Mouse (Mus musculus) lung, embryonic 14.5 days (tissue): ENCODE measurements around the gene Tagln. TPM values are rescaled to one million over a fixed set of nuclear protein-coding genes. Genes with fewer than 3 reads are reported as not detected.

Source experiments
- ATAC-seq: fragments of 200-750 bp; cut with Nextera tagmentation; 2 replicates; pipeline ENCODE4 v1.8.0; 2017; ENCODE audit warnings: mild to moderate bottlenecking, moderate TSS enrichment, moderate library complexity; ENCODE audit not compliant: insufficient read depth
- DNase-seq: peaks from one replicate; pipeline ENCODE4 v3.0.0-alpha.2; 2015
- H3K27ac ChIP-seq: fragments of 300-500 bp; sonication (generic); 2 replicates; pipeline ENCODE4 v1.5.1; 2014; ENCODE audit warnings: low read depth, mild to moderate bottlenecking, moderate library complexity
- H3K27me3 ChIP-seq: fragments of 300-500 bp; sonication (generic); 2 replicates; pipeline ENCODE4 v1.6.1; 2014; ENCODE audit warnings: low read length, control low read depth; ENCODE audit not compliant: insufficient read depth
- H3K36me3 ChIP-seq: fragments of 300-500 bp; sonication (generic); 2 replicates; pipeline ENCODE4 v1.6.1; 2014; ENCODE audit warnings: control low read depth; ENCODE audit not compliant: insufficient read depth
- H3K4me1 ChIP-seq: fragments of 300-500 bp; sonication (generic); 2 replicates; pipeline ENCODE4 v1.6.1; 2014; ENCODE audit warnings: antibody characterized with exemption, control low read depth; ENCODE audit not compliant: insufficient read depth
- H3K4me2 ChIP-seq: fragments of 300-500 bp; sonication (generic); 2 replicates; pipeline ENCODE4 v1.6.1; 2014; ENCODE audit warnings: mild to moderate bottlenecking
- H3K4me3 ChIP-seq: fragments of 300-500 bp; sonication (generic); 2 replicates; pipeline ENCODE4 v1.5.1; 2014; ENCODE audit warnings: low read depth, low read length
- H3K9ac ChIP-seq: fragments of 300-500 bp; sonication (generic); 2 replicates; pipeline ENCODE4 v1.6.1; 2014
- H3K9me3 ChIP-seq: fragments of 300-500 bp; sonication (generic); 2 replicates; pipeline ENCODE4 v1.6.1; 2016; ENCODE audit warnings: low read depth, low read length, control low read depth
- CTCF ChIP-seq: IDR thresholded peaks from 2 replicates; pipeline ENCODE4 v1.5.1; 2016; ENCODE audit warnings: antibody characterized with exemption, low read depth
- WGBS: fragments of 180-500 bp; shearing (Covaris S2); extraction: QIAGEN DNeasy Blood & Tissue Kit; methylation state at CpG from one replicate; pipeline ENCODE4 v1.1.7; 2014; 5-methylcytosine and 5-hydroxymethylcytosine counted together
- polyA plus RNA-seq: library from polyadenylated mRNA; unstranded; fragments of >200 nt; fragmentation: Nextera tagmentation; extraction: Ambion mirVana; gene quantifications from 2 replicates; pipeline ENCODE4 v1.2.1, GENCODE M21; 2014

Tagln gene
- polyA plus RNA-seq, 1 experiment from 2014 or later, result 150 TPM

DNA sequence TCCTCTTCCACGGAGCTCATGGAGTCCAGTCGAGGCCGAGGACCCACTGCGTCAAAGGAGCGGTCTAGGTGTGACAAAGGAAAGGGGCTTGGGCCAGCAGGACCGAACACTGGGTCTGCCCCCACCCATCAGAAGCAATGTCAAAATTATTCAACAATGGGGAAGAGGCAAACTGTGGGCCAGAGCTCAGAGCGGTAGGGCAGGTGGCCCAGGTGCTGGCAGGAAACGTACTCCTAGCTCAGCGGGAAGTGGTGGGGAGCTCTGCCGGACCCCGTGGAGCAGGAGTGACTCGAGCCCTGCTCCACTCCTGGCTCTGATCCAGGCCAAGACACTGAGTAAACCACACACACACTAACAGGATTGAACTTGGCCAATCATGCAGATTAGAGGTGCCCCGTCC, 9.9 kb upstream of the Tagln start:
- WGBS, result 81% methylated on average over 13 of the region's 13 CpGs
- peaks cover 91% of the 10 kb centered on the region for H3K36me3 ChIP-seq
- no peak overlapping the region for H3K27ac ChIP-seq
- DNase-seq (no peak), ATAC-seq (no peak)
- no peaks in the 10 kb centered on the region for H3K4me1 ChIP-seq
- no peak overlapping the region for H3K4me2 ChIP-seq
- H3K9me3 ChIP-seq, result no peaks in the 10 kb centered on the region
- no peak for TF ChIP-seq CTCF
- H3K4me3 ChIP-seq, result no peak overlapping the region
- H3K27me3 ChIP-seq, result no peaks in the 10 kb centered on the region
- no peak overlapping the region for H3K9ac ChIP-seq

DNA sequence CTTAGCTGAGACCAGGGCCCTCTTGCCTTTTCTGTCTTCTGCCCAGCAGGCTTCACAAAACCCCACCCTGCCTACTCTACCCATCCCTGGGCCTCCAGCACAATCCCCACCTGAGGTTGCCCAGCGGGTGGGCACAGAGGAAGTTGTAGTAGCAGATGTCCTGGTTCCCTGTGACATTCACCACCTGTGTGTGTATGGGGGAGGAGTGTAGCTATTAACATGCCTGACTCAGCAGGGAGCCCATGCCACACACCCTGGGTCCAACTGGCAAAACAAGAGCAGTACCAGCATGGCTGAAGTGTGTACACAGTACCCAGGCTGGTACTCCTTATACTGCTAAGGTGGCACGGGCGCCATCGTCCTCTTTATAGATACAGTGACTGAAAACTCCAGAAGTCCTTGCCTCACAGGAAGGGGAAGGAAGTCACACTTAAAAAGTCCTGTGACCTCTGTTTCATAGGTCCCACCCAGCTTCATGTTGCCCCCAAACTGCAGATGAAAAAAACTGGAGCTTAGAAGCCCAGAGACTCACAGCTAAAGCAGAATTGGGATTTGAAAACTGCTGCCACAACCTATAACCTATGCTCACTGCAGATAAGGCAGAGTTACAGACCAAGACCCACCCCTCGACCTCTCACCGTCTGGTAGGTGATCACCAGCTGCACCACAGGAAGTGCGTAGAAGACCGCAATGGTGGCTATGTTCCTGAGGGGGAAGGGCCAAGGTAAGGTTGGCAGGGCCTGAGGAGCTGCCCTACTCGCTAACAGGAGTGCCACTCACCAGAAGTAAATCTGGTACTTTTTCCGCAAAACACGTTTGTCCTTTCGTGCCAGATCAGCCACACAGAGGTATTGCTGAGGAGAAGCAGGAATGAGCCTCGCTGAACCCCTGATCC, 8.9 kb upstream of the Tagln start:
- Histone ChIP-seq H3K27me3 (no peaks in the 10 kb centered on the region), H3K27ac (no peak overlapping the region), H3K4me3 (no peak overlapping the region), H3K9me3 (no peaks in the 10 kb centered on the region), H3K36me3 (peaks cover 86% of the 10 kb centered on the region), H3K9ac (no peak overlapping the region), H3K4me1 (no peaks in the 10 kb centered on the region), H3K4me2 (no peak overlapping the region)
- WGBS, result 81% methylated on average over 13 of the region's 13 CpGs
- no peak for ATAC-seq
- no peak for DNase-seq
- TF ChIP-seq CTCF, result no peak

DNA sequence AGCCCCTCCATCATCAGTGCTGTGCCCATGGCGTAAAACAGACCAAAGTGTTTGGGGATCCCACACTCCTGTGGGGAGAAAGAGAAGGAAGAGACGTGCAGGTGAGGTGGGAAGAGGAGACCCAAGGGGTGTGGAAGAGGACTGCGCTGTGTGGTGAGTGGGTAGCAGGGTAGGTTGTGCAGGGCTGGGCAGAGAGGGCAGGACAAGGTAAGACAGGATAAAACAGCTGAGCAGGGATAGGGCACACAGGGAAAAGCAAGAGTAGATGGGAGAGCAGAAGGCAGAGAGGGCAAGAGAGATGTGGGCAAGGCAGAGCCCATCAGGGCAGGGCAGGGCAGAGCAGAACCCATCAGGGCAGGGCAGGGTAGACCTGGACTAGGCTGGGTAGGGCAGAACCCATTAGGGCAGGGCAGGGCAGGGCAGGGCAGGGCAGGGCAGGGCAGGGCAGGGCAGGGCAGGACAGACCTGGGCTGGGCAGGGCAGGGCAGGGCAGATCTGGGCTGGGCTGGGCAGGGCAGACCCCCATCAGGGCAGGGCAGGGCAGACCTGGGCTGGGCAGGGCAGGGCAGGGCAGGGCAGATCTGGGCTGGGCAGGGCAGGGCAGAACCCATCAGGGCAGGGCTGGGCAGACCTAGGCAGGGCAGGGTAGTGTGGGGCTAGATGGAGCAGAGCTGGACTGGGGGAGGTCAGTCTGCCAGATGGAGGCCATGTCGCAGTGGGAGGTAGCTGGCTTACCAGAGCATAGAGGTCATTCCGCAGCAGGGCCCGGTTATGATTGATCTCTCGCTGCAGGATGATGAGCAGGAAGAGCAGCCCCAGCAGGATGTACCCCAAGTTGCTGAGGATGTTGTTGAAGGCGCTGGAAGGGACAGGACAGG, 8.0 kb upstream of the Tagln start:
- ATAC-seq, result no peak

DNA sequence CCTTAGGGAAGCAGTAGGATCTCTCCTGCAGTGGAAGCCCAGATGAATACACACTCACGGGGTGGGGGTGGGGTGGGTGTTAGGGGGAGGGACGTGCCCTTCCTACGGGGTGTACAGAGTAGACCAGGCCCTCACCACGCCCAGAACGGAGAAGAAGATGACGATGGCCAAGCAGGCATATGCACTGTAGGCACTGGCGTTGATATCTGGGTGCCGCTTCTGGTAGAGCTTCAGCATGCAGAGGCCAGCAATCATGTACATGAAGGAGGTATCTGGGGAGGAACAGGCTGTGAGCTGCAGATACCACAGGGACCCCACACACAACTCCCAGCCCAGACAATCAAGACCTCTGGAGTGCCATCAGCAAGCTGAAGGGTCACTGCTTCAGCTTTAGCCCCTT, 7.1 kb upstream of the Tagln start:
- Histone ChIP-seq H3K27me3 (no peaks in the 10 kb centered on the region), H3K4me2 (no peak overlapping the region), H3K36me3 (peaks cover 84% of the 10 kb centered on the region), H3K4me3 (no peak overlapping the region), H3K9me3 (no peaks in the 10 kb centered on the region), H3K9ac (no peak overlapping the region), H3K4me1 (no peaks in the 10 kb centered on the region), H3K27ac (no peak overlapping the region)
- no peak for ATAC-seq
- WGBS, result 85% methylated on average over 8 of the region's 8 CpGs
- no peak for DNase-seq
- no peak for TF ChIP-seq CTCF

More for the DNA sequence above, 8.0 kb upstream of the Tagln start:
- Histone ChIP-seq H3K4me1 (no peaks in the 10 kb centered on the region), H3K36me3 (peaks cover 86% of the 10 kb centered on the region), H3K27ac (no peak overlapping the region), H3K4me2 (no peak overlapping the region), H3K4me3 (no peak overlapping the region), H3K9ac (no peak overlapping the region), H3K9me3 (no peaks in the 10 kb centered on the region), H3K27me3 (no peaks in the 10 kb centered on the region)
- WGBS, result 89% methylated on average over 8 of the region's 8 CpGs
- TF ChIP-seq CTCF, result no peak
- DNase-seq, result no peak

DNA sequence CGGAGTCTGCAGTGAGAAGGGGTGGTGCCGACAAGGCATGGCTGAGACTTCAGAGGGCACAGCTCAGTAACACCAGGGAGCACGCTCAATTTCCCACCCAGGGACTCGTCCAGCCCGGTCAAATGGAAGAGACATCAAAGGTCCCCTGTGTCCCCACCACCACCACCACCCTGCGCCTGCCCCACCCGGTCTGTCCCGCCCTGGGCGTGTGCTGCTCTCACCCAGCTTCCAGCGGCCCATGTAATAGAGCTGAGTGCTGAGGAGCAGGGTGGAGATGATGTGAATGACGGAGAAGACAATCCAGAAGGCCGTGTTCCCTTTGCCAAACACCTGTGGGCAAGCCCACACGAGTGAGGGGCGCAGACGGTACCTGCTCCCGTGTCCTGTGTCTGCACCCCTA, 6.6 kb upstream of the Tagln start:
- Histone ChIP-seq H3K9me3 (no peaks in the 10 kb centered on the region), H3K36me3 (peaks cover 80% of the 10 kb centered on the region), H3K27me3 (no peaks in the 10 kb centered on the region), H3K4me2 (no peak overlapping the region), H3K4me1 (no peaks in the 10 kb centered on the region), H3K27ac (no peak overlapping the region), H3K9ac (no peak overlapping the region), H3K4me3 (no peak overlapping the region)
- TF ChIP-seq CTCF, result no peak
- ATAC-seq, result no peak
- no peak for DNase-seq
- 89% methylated on average over 16 of the region's 16 CpGs for WGBS

DNA sequence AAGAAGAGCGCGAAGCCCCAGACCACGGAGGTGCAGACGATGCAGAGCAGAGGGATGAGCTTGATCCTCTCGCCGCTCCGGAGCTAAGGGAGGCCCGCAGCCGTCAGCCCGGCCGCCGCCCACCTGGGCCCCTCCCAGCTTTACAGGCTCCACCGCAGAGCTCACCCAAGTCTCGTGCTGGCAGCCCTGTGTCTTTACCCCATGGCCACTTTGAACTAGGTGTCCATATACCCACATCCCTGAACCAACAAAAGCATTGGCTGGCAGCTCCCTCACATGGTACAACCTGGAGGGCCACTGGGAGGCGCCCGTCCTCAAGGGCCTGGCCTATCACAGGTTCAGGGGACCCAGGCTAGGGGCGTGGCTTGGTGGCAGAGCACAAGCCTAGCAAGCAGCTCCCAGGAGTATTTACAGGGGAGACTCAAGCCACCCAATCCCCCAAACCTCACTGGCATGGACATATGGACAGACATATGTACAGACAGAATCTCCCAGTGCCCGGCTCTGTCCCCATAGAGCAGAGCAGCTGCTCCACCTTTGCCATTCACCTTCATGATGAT, 5.6 kb upstream of the Tagln start:
- 0 out of 2 replicates have a peak, but pooled peaks cover under 1% of the 10 kb centered on the region for H3K4me1 ChIP-seq
- H3K9me3 ChIP-seq, result no peaks in the 10 kb centered on the region
- no peak for DNase-seq
- no peak overlapping the region for H3K4me3 ChIP-seq
- no peak for ATAC-seq
- H3K27me3 ChIP-seq, result no peaks in the 10 kb centered on the region
- peaks cover 73% of the 10 kb centered on the region for H3K36me3 ChIP-seq
- H3K27ac ChIP-seq, result no peak overlapping the region
- peak; percentile 38 for TF ChIP-seq CTCF
- no peak overlapping the region for H3K4me2 ChIP-seq
- WGBS, result 64% methylated on average over 18 of the region's 18 CpGs
- H3K9ac ChIP-seq, result no peak overlapping the region

DNA sequence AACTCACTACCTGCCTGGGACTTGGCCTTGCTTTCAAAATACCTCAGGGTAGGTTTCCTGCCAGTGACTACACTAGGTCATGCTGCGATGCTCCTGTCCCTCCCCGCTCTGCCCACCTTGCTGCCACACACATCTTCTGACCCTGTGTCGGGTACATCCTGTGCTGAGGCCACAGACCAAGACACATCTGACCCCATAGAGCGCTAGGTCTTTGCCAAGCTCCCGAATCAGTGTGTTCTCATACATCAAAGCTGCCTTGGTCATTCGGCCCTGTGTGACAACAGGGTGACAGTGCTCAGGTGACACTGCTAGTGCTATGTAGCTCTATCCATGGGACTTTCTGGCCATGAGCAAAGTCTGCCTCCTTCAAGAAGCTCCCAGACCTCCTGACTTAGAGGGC, 3.9 kb upstream of the Tagln start:
- H3K4me1 ChIP-seq, result 0 out of 2 replicates have a peak, but pooled peaks cover 3% of the 10 kb centered on the region
- DNase-seq, result no peak
- no peaks in the 10 kb centered on the region for H3K9me3 ChIP-seq
- no peak overlapping the region for H3K4me2 ChIP-seq
- H3K27me3 ChIP-seq, result no peaks in the 10 kb centered on the region
- no peak for TF ChIP-seq CTCF
- 88% methylated on average over 6 of the region's 6 CpGs for WGBS
- ATAC-seq, result no peak
- no peak overlapping the region for H3K9ac ChIP-seq
- no peak overlapping the region for H3K4me3 ChIP-seq
- no peak overlapping the region for H3K27ac ChIP-seq
- H3K36me3 ChIP-seq, result peaks cover 57% of the 10 kb centered on the region
